Mouse (Mus musculus): ENCODE results near the gene Olfr1354.
"Not testable (repeated sequence)": the region's sequence is repeated elsewhere in the genome, so short reads cannot be mapped to it uniquely, and the experiment has no call there.

Gene Olfr1354

GRCm38 (mm10) chr10:78912871-78913270 is at the start of gene Olfr1354:
Gene Olfr1354 (plus strand): TSS chr10:78913171.
- not testable (repeated sequence) for DNase-seq (ENCODE audit: extremely low spot score, low spot score)

GRCm38 (mm10) chr10:78875240-78875639 is 37.7 kb upstream of the Olfr1354 start, which contains the start of gene Olfr1355:
Gene Olfr1355 (plus strand): TSS chr10:78875540.
- no peak for DNase-seq (ENCODE audit: extremely low spot score, low spot score)

- DNase-seq (ENCODE audit: extremely low spot score, low spot score), result not testable (repeated sequence)
Measured at GRCm38 (mm10) chr10:78950336-78950735, 37.4 kb downstream of the Olfr1354 start, which contains the start of gene Olfr8. Gene Olfr8 (plus strand): TSS chr10:78950636.

- DNase-seq (ENCODE audit: extremely low spot score, low spot score), result not testable (repeated sequence)
Measured at GRCm38 (mm10) chr10:78963009-78963408, 50.0 kb downstream of the Olfr1354 start, which contains the start of gene Olfr1353. Gene Olfr1353 (plus strand): TSS chr10:78963309.

Measured in neural tube, embryonic 10.5 days (tissue).